Mouse (Mus musculus): ENCODE measurements around the gene Kcnj8. TPM values are rescaled to one million over a fixed set of nuclear protein-coding genes. Genes with fewer than 3 reads are reported as not detected.

Gene Kcnj8
- total and polyA plus RNA-seq, 3 experiments = not detected

- no peak overlapping the region for H3K4me3 ChIP-seq (ENCODE audit: control insufficient read depth in 1 of 2, insufficient read depth in 1 of 2, low read depth in 2 of 2, low read length in 2 of 2)
- TF ChIP-seq GABPA (IDR thresholded peaks at IDR 0.05; ENCODE audit: low read depth, low read length) (no peak), TAL1 (IDR thresholded peaks at IDR 0.05; ENCODE audit: low read length) (no peak), NRF1 (IDR thresholded peaks at IDR 0.05; ENCODE audit: insufficient read depth, low read depth, low read length, poor library complexity, severe bottlenecking) (no peak), CHD2 (IDR thresholded peaks at IDR 0.05; ENCODE audit: low read length) (no peak), MXI1 (IDR thresholded peaks at IDR 0.05; ENCODE audit: low read depth, low read length) (no peak), HCFC1 (IDR thresholded peaks at IDR 0.05; ENCODE audit: low read depth, low read length) (no peak), KAT2A (conservative IDR thresholded peaks at IDR 0.05; ENCODE audit: low read depth, low read length) (no peak), MAX (IDR thresholded peaks at IDR 0.05; ENCODE audit: low read length) (no peak), NELFE (IDR thresholded peaks at IDR 0.05; ENCODE audit: low read depth, low read length) (no peak), RAD21 (IDR thresholded peaks at IDR 0.05; ENCODE audit: low read depth, low read length) (no peak)
- no peak for DNase-seq (ENCODE audit: low read depth, low spot score)
- H3K36me3 ChIP-seq (ENCODE audit: control insufficient read depth in 1 of 2, insufficient read depth in 2 of 2, low read length in 2 of 2) = no peaks in the 10 kb centered on the region
- H3K9me3 ChIP-seq (replicated peaks; ENCODE audit: insufficient read depth, low read length) = no peaks in the 10 kb centered on the region
- no peaks in the 10 kb centered on the region for H3K79me2 ChIP-seq (ENCODE audit: control insufficient read depth, insufficient read depth, low read length, poor library complexity)
- no peak overlapping the region for H3K9ac ChIP-seq (ENCODE audit: control insufficient read depth, low read depth, low read length, poor library complexity, severe bottlenecking)
- H3K27ac ChIP-seq (ENCODE audit: control insufficient read depth, low read depth, low read length) = no peak overlapping the region
- no peaks in the 10 kb centered on the region for H3K4me1 ChIP-seq (ENCODE audit: control insufficient read depth in 1 of 2, insufficient read depth in 2 of 2, low read length in 2 of 2)
- no peaks in the 10 kb centered on the region for H3K27me3 ChIP-seq (ENCODE audit: control insufficient read depth in 1 of 2, insufficient read depth in 2 of 2, low read length in 2 of 2)
Measured at GRCm38 (mm10) chr6:142545132-142545531, 26.3 kb downstream of the Kcnj8 start.

DNA sequence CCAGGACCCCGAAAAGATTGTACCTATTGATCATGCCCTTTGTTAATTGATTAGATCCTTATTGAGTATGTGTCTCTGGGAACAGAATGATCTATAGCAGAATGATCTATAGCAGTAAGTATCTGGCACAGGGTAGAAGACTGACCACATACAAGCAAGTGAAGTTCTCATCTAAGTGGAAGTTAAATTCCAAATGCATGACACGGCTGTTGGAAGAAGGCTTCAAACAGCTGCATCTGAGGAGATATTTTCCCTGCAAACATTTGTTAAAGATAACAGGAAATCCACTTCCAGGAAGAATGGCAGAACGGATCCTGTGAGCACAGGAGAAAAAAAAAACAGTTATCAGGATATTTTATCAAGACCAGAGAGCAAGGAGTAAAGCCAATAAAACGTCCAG is 27.8 kb downstream of the Kcnj8 start:
- TF ChIP-seq TAL1 (IDR thresholded peaks at IDR 0.05; ENCODE audit: low read length) (no peak), MYC (IDR thresholded peaks at IDR 0.05; ENCODE audit: low read depth, low read length) (no peak), NELFE (IDR thresholded peaks at IDR 0.05; ENCODE audit: low read depth, low read length) (no peak), ZNF384 (IDR thresholded peaks at IDR 0.05; ENCODE audit: low read depth, low read length) (no peak), RAD21 (IDR thresholded peaks at IDR 0.05; ENCODE audit: low read depth, low read length) (no peak), MAZ (IDR thresholded peaks at IDR 0.05; ENCODE audit: low read depth, low read length) (no peak), KAT2A (conservative IDR thresholded peaks at IDR 0.05; ENCODE audit: low read depth, low read length) (no peak), POLR2AphosphoS2 (IDR thresholded peaks at IDR 0.05; ENCODE audit: low read length) (no peak), MYB (IDR thresholded peaks at IDR 0.05; ENCODE audit: low read depth, low read length) (no peak), SIN3A (IDR thresholded peaks at IDR 0.05; ENCODE audit: low read length) (no peak)
- no peak for DNase-seq (ENCODE audit: low read depth, low spot score)

GRCm38 (mm10) chr6:142542800-142543175 is 28.6 kb downstream of the Kcnj8 start:
- Histone ChIP-seq H3K9ac (ENCODE audit: control insufficient read depth, low read depth, low read length, poor library complexity, severe bottlenecking) (no peak overlapping the region), H3K27ac (ENCODE audit: control insufficient read depth, low read depth, low read length) (no peak overlapping the region), H3K4me3 (ENCODE audit: control insufficient read depth in 1 of 2, insufficient read depth in 1 of 2, low read depth in 2 of 2, low read length in 2 of 2) (no peak overlapping the region), H3K4me1 (ENCODE audit: control insufficient read depth in 1 of 2, insufficient read depth in 2 of 2, low read length in 2 of 2) (no peaks in the 10 kb centered on the region), H3K27me3 (ENCODE audit: control insufficient read depth in 1 of 2, insufficient read depth in 2 of 2, low read length in 2 of 2) (no peaks in the 10 kb centered on the region), H3K36me3 (ENCODE audit: control insufficient read depth in 1 of 2, insufficient read depth in 2 of 2, low read length in 2 of 2) (no peaks in the 10 kb centered on the region), H3K9me3 (replicated peaks; ENCODE audit: insufficient read depth, low read length) (no peaks in the 10 kb centered on the region), H3K79me2 (ENCODE audit: control insufficient read depth, insufficient read depth, low read length, poor library complexity) (no peaks in the 10 kb centered on the region)
- no peak for DNase-seq (ENCODE audit: low read depth, low spot score)
- no peak for TF ChIP-seq GABPA (IDR thresholded peaks at IDR 0.05; ENCODE audit: low read depth, low read length)
- TF ChIP-seq RCOR1 (IDR thresholded peaks at IDR 0.05; ENCODE audit: low read depth, low read length) = no peak
- TF ChIP-seq NRF1 (IDR thresholded peaks at IDR 0.05; ENCODE audit: insufficient read depth, low read depth, low read length, poor library complexity, severe bottlenecking) = no peak
- no peak for TF ChIP-seq ELF1 (IDR thresholded peaks at IDR 0.05; ENCODE audit: low read depth, low read length)
- no peak for TF ChIP-seq CTCF (IDR thresholded peaks at IDR 0.05 in 2 of 3, conservative IDR thresholded peaks at IDR 0.05 in 1 of 3; ENCODE audit: control insufficient read depth in 1 of 3, insufficient read depth in 1 of 3, low read depth in 2 of 3, low read length in 3 of 3, poor library complexity in 1 of 3, severe bottlenecking in 1 of 3)
- TF ChIP-seq MAZ (IDR thresholded peaks at IDR 0.05; ENCODE audit: low read depth, low read length) = no peak
- TF ChIP-seq KAT2A (conservative IDR thresholded peaks at IDR 0.05; ENCODE audit: low read depth, low read length) = no peak
- no peak for TF ChIP-seq RAD21 (IDR thresholded peaks at IDR 0.05; ENCODE audit: low read depth, low read length)
- no peak for TF ChIP-seq UBTF (IDR thresholded peaks at IDR 0.05; ENCODE audit: borderline replicate concordance, insufficient read depth, low read depth, low read length)
- TF ChIP-seq ZNF384 (IDR thresholded peaks at IDR 0.05; ENCODE audit: low read depth, low read length) = no peak
- no peak for TF ChIP-seq POLR2AphosphoS2 (IDR thresholded peaks at IDR 0.05; ENCODE audit: low read length)
- TF ChIP-seq BHLHE40 (IDR thresholded peaks at IDR 0.05; ENCODE audit: borderline replicate concordance, low read depth, low read length) = no peak
- no peak for TF ChIP-seq POLR2AphosphoS5 (IDR thresholded peaks at IDR 0.05; ENCODE audit: borderline replicate concordance, low read depth, low read length)
- no peak for TF ChIP-seq NELFE (IDR thresholded peaks at IDR 0.05; ENCODE audit: low read depth, low read length)
- TF ChIP-seq MEF2A (IDR thresholded peaks at IDR 0.05; ENCODE audit: extremely low read depth, insufficient replicate concordance, low read depth, low read length, poor library complexity, severe bottlenecking) = no peak
- no peak for TF ChIP-seq CHD2 (IDR thresholded peaks at IDR 0.05; ENCODE audit: low read length)

More for the DNA sequence above, 27.8 kb downstream of the Kcnj8 start:
- no peak overlapping the region for H3K27ac ChIP-seq (ENCODE audit: control insufficient read depth, low read depth, low read length)
- H3K4me3 ChIP-seq (ENCODE audit: control insufficient read depth in 1 of 2, insufficient read depth in 1 of 2, low read depth in 2 of 2, low read length in 2 of 2) = no peak overlapping the region
- no peak overlapping the region for H3K9ac ChIP-seq (ENCODE audit: control insufficient read depth, low read depth, low read length, poor library complexity, severe bottlenecking)
- no peaks in the 10 kb centered on the region for H3K9me3 ChIP-seq (replicated peaks; ENCODE audit: insufficient read depth, low read length)
- no peaks in the 10 kb centered on the region for H3K27me3 ChIP-seq (ENCODE audit: control insufficient read depth in 1 of 2, insufficient read depth in 2 of 2, low read length in 2 of 2)
- H3K36me3 ChIP-seq (ENCODE audit: control insufficient read depth in 1 of 2, insufficient read depth in 2 of 2, low read length in 2 of 2) = no peaks in the 10 kb centered on the region
- H3K4me1 ChIP-seq (ENCODE audit: control insufficient read depth in 1 of 2, insufficient read depth in 2 of 2, low read length in 2 of 2) = no peaks in the 10 kb centered on the region
- H3K79me2 ChIP-seq (ENCODE audit: control insufficient read depth, insufficient read depth, low read length, poor library complexity) = no peaks in the 10 kb centered on the region

Measured in MEL (cell line).